1 mouse cellular context compared by ENCODE assay signal in the genomic region with DNA sequence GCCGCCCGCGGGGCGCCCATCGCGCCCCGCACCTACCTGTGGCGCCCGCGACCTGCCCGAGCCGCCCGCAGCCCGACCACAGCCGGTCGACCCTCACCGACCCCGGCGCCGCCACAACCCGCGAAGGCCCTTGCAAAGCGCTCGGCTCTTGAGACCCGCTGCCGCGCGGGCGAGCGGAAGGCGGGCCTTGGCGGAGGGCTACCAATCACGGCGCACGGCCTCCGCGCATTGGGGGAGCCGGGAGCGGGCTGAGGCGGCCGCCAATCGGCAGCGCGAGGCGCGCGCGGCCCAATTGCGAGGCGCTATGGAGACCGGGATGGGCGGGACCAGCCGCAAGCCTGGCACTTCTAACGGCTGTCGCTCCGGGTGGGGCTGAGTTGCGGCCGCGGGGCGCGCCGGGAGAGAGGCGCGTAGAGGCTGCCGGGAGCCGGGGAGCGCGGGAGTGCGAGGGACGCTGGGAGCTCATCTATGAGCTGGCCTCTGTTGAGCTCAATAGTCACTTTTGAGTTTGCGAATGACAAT.
TF ChIP-seq lines count a peak whose summit lies in the region.

TSS of gene Dgcr8 (minus strand) at position 180 of the 522 bp plus-strand sequence.

TF ChIP-seq in MEL, 35 proteins besides CTCF, POLR2A, EP300 and RAD21 (continued from another document):
- TF ChIP-seq NRF1 (IDR thresholded peaks at IDR 0.05; ENCODE audit: insufficient read depth, low read depth, low read length, poor library complexity, severe bottlenecking) (peak; percentile 44; the same call in 1 of the 2 replicates), JUND (IDR thresholded peaks at IDR 0.05; ENCODE audit: low read depth, low read length) (no peak), NELFE (IDR thresholded peaks at IDR 0.05; ENCODE audit: low read depth, low read length) (peak; percentile 52), GABPA (IDR thresholded peaks at IDR 0.05; ENCODE audit: low read depth, low read length) (no peak), ZNF384 (IDR thresholded peaks at IDR 0.05; ENCODE audit: low read depth, low read length) (no peak), TCF12 (IDR thresholded peaks at IDR 0.05; ENCODE audit: low read depth, low read length) (no peak), TAL1 (IDR thresholded peaks at IDR 0.05; ENCODE audit: low read length) (no peak), SMC3 (IDR thresholded peaks at IDR 0.05; ENCODE audit: low read depth, low read length) (no peak), MXI1 (IDR thresholded peaks at IDR 0.05; ENCODE audit: low read depth, low read length) (0 out of 2 replicates have a peak, but pooled peaks have one; percentile 11), CHD1 (IDR thresholded peaks at IDR 0.05; ENCODE audit: low read depth, low read length) (no peak), MYB (IDR thresholded peaks at IDR 0.05; ENCODE audit: low read depth, low read length) (peak; percentile 31; the same call in 1 of the 2 replicates), HCFC1 (IDR thresholded peaks at IDR 0.05; ENCODE audit: low read depth, low read length) (peak; percentile 84)
TF ChIP-seq in MEL: peak in this region for 12.
